Mouse (Mus musculus) c-Kit-positive CD71-positive TER-119-positive erythroid progenitor cells, embryonic 14.5 days (primary cell): ENCODE results near the gene St5.

Source experiments
- DNase-seq: peaks from one replicate; pipeline ENCODE4 v3.0.0-alpha.2; 2013; ENCODE audit warnings: low spot score

St5 gene

DNA sequence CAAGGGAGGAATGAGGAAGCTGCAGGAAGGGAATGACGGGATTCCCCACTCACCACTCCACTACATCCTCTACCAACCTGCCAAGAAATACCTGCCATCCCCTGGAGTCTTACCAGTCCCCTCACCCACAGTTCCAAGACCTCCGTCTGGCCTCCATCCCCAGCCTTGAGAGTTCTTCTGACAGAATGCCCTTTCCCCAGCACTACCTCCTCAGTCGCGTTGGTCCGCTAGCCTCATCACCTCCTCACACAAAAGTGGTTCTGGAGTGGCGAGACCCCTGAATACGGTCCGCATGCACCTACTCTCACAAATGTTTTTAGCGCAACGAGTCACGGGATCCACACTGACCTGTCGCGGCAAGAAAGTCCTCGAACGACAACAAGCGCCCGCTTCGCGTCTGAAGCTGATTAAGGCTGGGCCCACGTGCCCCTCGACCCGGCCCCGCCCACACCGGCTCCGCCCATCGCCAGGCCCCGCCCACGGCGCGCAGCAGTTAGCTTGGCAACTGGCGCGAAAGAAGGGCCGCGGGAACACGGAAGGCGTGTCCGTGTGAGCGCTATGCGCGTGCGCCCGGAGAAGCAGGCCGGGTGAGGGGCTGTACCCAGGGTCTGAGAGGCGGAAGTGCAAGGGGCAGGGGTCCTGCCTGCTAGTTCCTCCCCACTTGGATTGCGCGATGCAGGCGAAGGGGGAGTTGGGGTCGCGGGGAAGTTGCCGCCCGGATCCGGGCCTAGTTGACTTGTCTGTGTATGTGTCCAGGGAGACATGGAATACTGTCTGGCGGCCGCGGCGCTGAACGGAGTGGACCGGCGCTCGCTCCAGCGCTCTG is at the start of gene St5, which contains the start of gene Akip1:
St5 (minus strand) TSS at position 416 of the 826 bp plus-strand sequence.
Akip1 (plus strand) TSS at position 501 of the 826 bp plus-strand sequence.
- DNase-seq = peak; percentile 93

GRCm38 (mm10) chr7:109752008-109752925 is 48.9 kb upstream of the St5 start, which contains the start of gene Tmem9b:
Gene Tmem9b (minus strand): TSS chr7:109752875.
- peak; percentile 63 for DNase-seq

DNA sequence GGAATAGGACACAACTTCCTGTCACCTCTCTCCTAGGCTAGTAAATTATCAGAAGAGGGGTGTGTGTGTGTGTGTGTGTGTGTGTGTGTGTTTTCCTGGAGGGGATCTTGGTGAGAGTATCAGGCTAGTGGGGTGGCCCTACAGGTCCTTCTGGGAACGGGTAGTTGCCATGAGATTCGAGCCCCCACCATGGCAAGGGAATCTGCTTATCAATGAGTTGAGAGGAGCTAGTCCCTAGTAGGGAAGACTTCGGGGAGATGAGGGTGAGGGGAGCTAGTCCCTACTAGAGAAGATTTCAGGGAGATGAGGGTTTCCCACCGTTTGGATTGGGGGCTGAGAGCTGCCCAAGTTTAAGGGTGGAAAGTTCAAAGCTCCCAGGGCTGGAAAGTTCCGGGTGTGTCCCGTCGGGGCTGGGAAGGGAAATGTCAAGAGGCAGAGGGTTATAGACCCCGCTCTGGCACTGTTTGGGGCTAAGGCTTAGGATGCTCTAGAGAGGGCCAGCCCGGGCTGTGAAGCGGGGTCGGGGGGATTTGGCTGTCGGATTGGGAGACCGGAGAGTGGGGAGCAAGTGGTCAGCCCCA is 48.1 kb upstream of the St5 start:
- peak; percentile 31 for DNase-seq

DNA sequence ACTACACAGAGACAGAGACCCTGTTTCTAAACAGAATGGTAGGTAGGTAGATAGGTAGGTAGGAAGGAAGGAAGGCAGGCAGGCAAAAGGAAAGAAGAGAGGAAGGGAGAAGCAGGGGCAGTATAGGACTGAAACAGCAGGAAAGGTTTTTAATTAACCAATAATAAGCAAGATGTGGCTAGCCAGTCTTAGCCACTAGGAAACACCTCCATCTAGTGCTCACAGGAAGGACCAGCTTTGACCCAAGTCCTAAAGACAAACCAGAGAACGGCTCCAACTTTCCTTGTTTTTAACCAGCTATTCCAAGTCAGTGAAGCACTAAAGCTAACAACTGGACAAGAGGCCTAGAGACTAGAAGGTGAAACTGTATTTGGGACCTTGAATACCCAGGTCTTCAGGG is 44.3 kb upstream of the St5 start:
- DNase-seq = no peak

DNA sequence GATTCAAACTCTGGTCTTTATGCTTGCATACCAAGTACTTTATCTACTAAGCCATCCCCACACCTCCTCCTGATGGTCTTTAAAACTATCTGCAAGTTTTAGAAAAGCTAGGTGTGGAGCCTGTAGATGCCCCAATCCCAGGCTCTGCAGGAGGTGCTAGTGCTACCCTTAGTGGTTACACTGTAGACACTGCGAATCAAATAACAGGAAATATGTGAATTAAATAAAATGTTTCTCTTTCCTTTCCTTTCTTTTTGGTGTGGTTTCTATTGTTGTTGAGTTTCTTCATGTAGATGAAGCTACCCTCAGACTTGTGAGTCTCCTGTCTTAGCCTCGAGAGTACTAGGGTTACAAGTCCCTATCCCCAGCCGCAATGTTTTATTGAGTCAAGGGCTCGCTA is 38.3 kb upstream of the St5 start:
- DNase-seq = no peak

- no peak for DNase-seq
These were observed 37.7 kb upstream of the St5 start for GRCm38 (mm10) chr7:109741060-109741459.

GRCm38 (mm10) chr7:109739822-109740370 is 36.5 kb upstream of the St5 start:
- no peak for DNase-seq

GRCm38 (mm10) chr7:109734806-109735205 is 31.4 kb upstream of the St5 start:
- DNase-seq = no peak

DNA sequence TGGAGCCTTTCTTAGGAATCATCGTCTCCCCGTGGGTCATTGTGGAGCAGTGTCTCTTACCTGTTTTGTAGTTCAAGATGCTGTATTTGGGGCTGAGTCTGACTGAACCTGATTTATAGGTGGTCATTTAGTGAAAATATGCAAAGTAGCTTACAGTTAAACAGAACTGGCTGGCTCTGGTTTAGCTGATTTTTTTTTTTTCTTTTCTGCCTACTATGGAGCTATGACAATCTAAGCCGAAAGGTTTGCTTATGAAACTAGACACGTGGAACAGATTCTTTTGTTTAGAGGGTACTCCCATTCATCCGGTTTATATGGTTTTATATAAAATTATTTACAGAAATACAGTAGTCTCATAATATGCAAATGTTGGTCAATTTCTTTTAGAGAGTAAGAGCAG is 28.2 kb upstream of the St5 start, which contains the start of gene Ascl3:
Ascl3 (minus strand) TSS at position 101 of the 400 bp plus-strand sequence.
- DNase-seq = no peak

- DNase-seq = no peak
These were observed 20.3 kb upstream of the St5 start, which contains the start of gene BC051019 for GRCm38 (mm10) chr7:109723697-109724096. Gene BC051019 (minus strand): TSS chr7:109723850.

GRCm38 (mm10) chr7:109723114-109723513 is 19.7 kb upstream of the St5 start:
- DNase-seq = no peak

DNA sequence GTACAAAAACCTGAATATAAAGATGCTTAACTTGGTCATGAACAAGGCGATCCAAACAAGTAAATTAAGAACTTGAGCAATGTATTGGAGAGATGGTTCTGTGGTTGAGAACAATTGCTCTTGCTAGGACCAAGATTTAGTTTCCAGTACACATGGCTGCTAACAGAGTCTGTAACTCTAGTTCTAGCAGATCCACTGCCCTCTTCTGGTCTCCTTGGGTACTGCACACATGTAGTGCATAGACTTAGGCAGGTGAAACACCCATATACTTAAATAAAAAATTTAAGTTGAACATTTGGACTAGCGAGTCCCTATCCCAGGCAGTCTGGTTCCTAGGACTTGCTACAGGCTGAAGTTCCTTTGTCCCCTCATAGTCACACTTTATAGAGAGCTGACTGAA is 19.2 kb upstream of the St5 start:
- DNase-seq = no peak

- DNase-seq = peak; percentile 42
These were observed 15.9 kb upstream of the St5 start for GRCm38 (mm10) chr7:109719286-109719685.

- DNase-seq = no peak
These were observed 10.1 kb upstream of the St5 start for GRCm38 (mm10) chr7:109713434-109713982.

DNA sequence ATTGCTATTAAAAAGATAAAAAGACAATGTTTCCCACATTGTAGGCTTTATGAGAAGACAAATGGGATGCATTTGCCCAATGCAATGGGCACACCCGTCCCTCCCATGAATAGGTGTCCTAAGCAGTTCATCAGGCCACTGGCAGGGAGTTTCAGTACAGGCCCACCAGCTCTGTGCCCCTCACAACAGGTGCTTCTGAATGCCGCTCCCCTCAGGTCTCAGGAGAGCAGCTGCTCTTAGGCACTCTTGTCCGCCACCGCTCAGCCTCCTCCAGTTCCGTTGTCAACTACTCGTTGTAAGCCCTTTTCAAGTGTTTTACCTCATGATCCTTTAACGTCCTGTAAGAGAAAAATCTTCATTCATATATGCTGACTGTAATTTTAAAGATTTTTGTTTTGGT is 8.8 kb upstream of the St5 start:
- DNase-seq = no peak

DNA sequence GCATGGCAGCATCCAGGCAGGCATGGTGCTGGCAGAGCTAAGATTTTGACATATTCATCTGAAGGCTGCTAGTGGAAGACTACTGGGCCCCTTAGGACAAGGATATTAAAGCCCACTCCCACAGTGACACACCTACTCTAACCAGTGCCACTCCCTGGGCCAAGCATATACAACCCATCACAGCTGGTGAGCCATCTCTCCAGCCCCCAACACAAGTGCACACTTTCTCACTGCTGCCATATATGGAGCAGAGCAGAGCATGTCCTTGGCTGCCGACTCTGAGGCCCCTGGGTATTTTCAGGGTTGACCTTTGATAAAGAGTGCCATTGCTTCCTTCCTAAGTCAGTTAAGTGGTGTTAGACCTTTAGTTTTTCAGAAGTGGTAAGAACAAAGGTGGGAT is 6.7 kb upstream of the St5 start:
- DNase-seq = no peak

- no peak for DNase-seq
These were observed 5.6 kb upstream of the St5 start for GRCm38 (mm10) chr7:109708961-109709382.

DNA sequence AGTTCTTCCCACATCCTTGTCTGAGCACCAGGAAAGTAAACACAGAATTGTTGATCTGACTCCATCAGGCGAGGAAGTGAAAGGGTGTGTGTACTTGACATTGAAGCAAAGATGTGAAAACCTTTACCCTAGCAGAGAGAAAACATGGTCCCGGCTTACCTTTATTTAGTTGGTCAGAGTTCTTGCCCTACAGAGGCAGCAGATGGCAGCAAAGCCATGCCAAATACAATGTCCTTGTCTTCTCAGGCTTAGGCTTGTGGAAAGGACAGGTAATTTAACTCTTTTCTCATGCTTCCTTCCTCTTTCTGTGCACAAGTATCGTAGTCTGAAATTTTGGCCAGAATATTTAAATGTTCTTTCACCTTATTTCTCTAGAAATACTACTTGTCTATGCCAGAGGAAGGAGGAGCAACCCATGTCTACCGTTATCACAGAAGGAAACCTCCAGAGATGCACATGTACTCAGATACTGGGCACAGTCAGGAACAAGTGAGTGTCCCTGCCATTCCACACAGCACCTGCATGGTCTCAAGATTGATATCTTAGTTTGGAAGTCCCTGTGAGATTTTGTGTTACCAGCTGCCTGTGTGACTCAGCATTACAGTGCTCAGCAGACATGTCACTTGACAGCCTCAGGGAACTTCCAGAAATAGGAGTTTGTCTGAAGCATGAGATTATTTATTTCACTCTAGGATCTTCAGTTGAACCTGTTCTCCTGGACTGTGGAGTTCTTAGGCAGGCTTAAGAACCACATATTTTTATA is 3.8 kb upstream of the St5 start:
- DNase-seq = peak; percentile 56

DNA sequence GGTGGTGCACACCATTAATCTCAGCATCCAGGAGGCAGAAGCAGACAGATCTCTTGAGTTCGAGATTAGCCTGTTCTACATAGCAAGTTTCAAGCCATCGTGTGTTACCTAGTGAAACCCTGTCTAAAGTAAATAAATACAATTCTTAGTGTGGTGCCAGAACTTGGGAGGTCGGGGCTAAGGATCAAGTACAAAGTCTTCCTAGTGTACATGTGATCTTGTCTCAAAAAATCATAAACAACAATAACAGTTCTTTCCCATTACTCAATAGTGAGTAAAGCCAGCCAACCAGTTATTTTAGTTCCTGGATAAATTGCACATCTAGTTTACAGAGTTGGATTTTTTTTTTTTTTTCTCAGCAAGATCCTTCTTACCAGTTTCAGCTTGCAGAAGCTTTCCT is 1.1 kb upstream of the St5 start:
- DNase-seq = no peak

GRCm38 (mm10) chr7:109704016-109704377 is 592 bp upstream of the St5 start:
- DNase-seq = peak; percentile 42

- DNase-seq = no peak
These were observed 684 bp downstream of the St5 start for GRCm38 (mm10) chr7:109702721-109703120.
